Mouse (Mus musculus): ENCODE data around the gene Timmdc1.

Gene Timmdc1

GRCm38 (mm10) chr16:38466089-38466488 is 56.4 kb downstream of the Timmdc1 start:
- DNase-seq (ENCODE audit: low read depth, low spot score): no peak

GRCm38 (mm10) chr16:38463305-38463704 is 59.2 kb downstream of the Timmdc1 start:
- no peak for DNase-seq (ENCODE audit: low read depth, low spot score)

GRCm38 (mm10) chr16:38462161-38462560 is 60.3 kb downstream of the Timmdc1 start:
- DNase-seq (ENCODE audit: low read depth, low spot score): no peak

GRCm38 (mm10) chr16:38461749-38462148 is 60.7 kb downstream of the Timmdc1 start:
- DNase-seq (ENCODE audit: low read depth, low spot score): no peak

GRCm38 (mm10) chr16:38459990-38460389 is 62.5 kb downstream of the Timmdc1 start:
- no peak for DNase-seq (ENCODE audit: low read depth, low spot score)

GRCm38 (mm10) chr16:38458600-38459280 is 63.7 kb downstream of the Timmdc1 start:
- no peak for DNase-seq (ENCODE audit: low read depth, low spot score)

GRCm38 (mm10) chr16:38456812-38457567 is 65.5 kb downstream of the Timmdc1 start:
- DNase-seq (ENCODE audit: low read depth, low spot score): no peak

- DNase-seq (ENCODE audit: low read depth, low spot score): no peak
Observed at GRCm38 (mm10) chr16:38455511-38456418, 66.7 kb downstream of the Timmdc1 start, which contains the start of gene Cd80. Gene Cd80, plus strand, starts transcription at chr16:38455561.

GRCm38 (mm10) chr16:38454533-38455254 is 67.8 kb downstream of the Timmdc1 start:
- DNase-seq (ENCODE audit: low read depth, low spot score): no peak

GRCm38 (mm10) chr16:38453952-38454351 is 68.5 kb downstream of the Timmdc1 start:
- no peak for DNase-seq (ENCODE audit: low read depth, low spot score)

GRCm38 (mm10) chr16:38453203-38453553 is 69.3 kb downstream of the Timmdc1 start:
- DNase-seq (ENCODE audit: low read depth, low spot score): no peak

GRCm38 (mm10) chr16:38452442-38453202 is 69.8 kb downstream of the Timmdc1 start, which contains the start of gene Adprh:
Gene Adprh, minus strand, starts transcription at chr16:38452703.
- DNase-seq (ENCODE audit: low read depth, low spot score): peak; percentile 86

- DNase-seq (ENCODE audit: low read depth, low spot score): peak; percentile 14
Observed at GRCm38 (mm10) chr16:38451421-38452205, 70.8 kb downstream of the Timmdc1 start.

GRCm38 (mm10) chr16:38450707-38451106 is 71.8 kb downstream of the Timmdc1 start:
- DNase-seq (ENCODE audit: low read depth, low spot score): no peak

GRCm38 (mm10) chr16:38448458-38448857 is 74.0 kb downstream of the Timmdc1 start:
- no peak for DNase-seq (ENCODE audit: low read depth, low spot score)

Measured in CD4-positive helper T cell, adult 2 months (primary cell).